Mouse (Mus musculus): ENCODE measurements around the gene Mboat2.

The Mboat2 gene

GRCm38 (mm10) chr12:24830766-24831152 lies at the start of gene Mboat2:
Gene Mboat2 (plus strand): TSS chr12:24830879.
- peak in 1 of 2 experiments; percentile 60 for DNase-seq

GRCm38 (mm10) chr12:24783735-24784134 lies 46.9 kb upstream of the Mboat2 start:
- DNase-seq, result no peak

GRCm38 (mm10) chr12:24785882-24786281 lies 44.8 kb upstream of the Mboat2 start:
- no peak for DNase-seq

- DNase-seq, result no peak
Measured at GRCm38 (mm10) chr12:24786316-24786715, 44.4 kb upstream of the Mboat2 start.

GRCm38 (mm10) chr12:24789659-24790058 lies 41.0 kb upstream of the Mboat2 start:
- no peak for DNase-seq

- DNase-seq, result no peak
Measured at GRCm38 (mm10) chr12:24811230-24811629, 19.4 kb upstream of the Mboat2 start.

GRCm38 (mm10) chr12:24811906-24812305 lies 18.8 kb upstream of the Mboat2 start:
- no peak for DNase-seq

GRCm38 (mm10) chr12:24822831-24823230 lies 7.8 kb upstream of the Mboat2 start:
- DNase-seq, result no peak

GRCm38 (mm10) chr12:24823636-24824354 lies 6.9 kb upstream of the Mboat2 start:
- DNase-seq, result no peak

GRCm38 (mm10) chr12:24830086-24830485 lies 593 bp upstream of the Mboat2 start:
- DNase-seq, result no peak

- DNase-seq, result peak; percentile 82 to 88
Measured at GRCm38 (mm10) chr12:24831153-24831963, 679 bp downstream of the Mboat2 start.

- DNase-seq, result no peak
Measured at GRCm38 (mm10) chr12:24831964-24832427, 1.3 kb downstream of the Mboat2 start.

- DNase-seq, result no peak
Measured at GRCm38 (mm10) chr12:24832438-24832837, 1.8 kb downstream of the Mboat2 start.

- DNase-seq, result no peak
Measured at GRCm38 (mm10) chr12:24837947-24838346, 7.3 kb downstream of the Mboat2 start.

- peak in 1 of 2 experiments; percentile 15 for DNase-seq
Measured at GRCm38 (mm10) chr12:24841115-24841879, 10.6 kb downstream of the Mboat2 start.

- DNase-seq, result no peak
Measured at GRCm38 (mm10) chr12:24842299-24842910, 11.7 kb downstream of the Mboat2 start.

GRCm38 (mm10) chr12:24843395-24844072 lies 12.9 kb downstream of the Mboat2 start:
- DNase-seq, result no peak

GRCm38 (mm10) chr12:24845344-24845743 lies 14.7 kb downstream of the Mboat2 start:
- DNase-seq, result no peak

- DNase-seq, result no peak
Measured at GRCm38 (mm10) chr12:24848107-24848506, 17.4 kb downstream of the Mboat2 start.

GRCm38 (mm10) chr12:24857354-24857753 lies 26.7 kb downstream of the Mboat2 start:
- no peak for DNase-seq

- no peak for DNase-seq
Measured at GRCm38 (mm10) chr12:24859357-24859756, 28.7 kb downstream of the Mboat2 start.

- DNase-seq, result no peak
Measured at GRCm38 (mm10) chr12:24860436-24860835, 29.8 kb downstream of the Mboat2 start.

Data from cerebellum, postnatal 25 days (tissue).